Mouse (Mus musculus): Measurements from ENCODE around the gene Bet1l. TPM values are rescaled to one million over a fixed set of nuclear protein-coding genes. Genes with fewer than 3 reads are reported as not detected.

The Bet1l gene
- total and polyA plus RNA-seq, 3 experiments: 5.2 to 13.1 (median 8.4) TPM

DNA sequence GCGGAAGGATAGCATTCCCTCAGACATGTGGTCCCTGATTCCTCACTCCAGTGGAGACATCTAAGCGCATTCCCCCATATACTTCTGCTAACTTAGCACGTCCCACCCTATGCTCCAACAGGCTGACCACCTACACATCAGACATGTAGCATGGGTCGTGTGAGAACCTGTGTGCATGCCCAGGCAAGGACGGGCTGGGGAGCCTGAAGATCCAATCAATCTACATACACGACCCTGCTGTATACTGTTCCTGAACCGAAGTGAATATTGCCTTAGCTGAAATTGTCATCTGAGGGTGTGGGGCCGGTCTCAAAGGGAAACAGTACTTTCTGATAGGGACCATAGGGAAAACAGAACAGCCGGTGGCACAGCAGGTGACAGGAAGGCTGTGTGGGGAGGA, 2.2 kb downstream of the Bet1l start:
- no peaks in the 10 kb centered on the region for H3K27me3 ChIP-seq (ENCODE audit: insufficient read depth, low read length)
- peaks cover 70% of the 10 kb centered on the region for H3K4me1 ChIP-seq (ENCODE audit: insufficient read depth, low read depth, low read length)
- no peak for DNase-seq (ENCODE audit: low spot score)
- peaks cover 74% of the 10 kb centered on the region for H3K36me3 ChIP-seq (replicated peaks)
- TF ChIP-seq GATA1 (IDR thresholded peaks at IDR 0.05; ENCODE audit: borderline replicate concordance, low read length) (no peak), GATA2 (IDR thresholded peaks at IDR 0.05; ENCODE audit: borderline replicate concordance, low read depth, low read length) (no peak), CTCF (IDR thresholded peaks at IDR 0.05; ENCODE audit: low read depth, low read length) (no peak), TAL1 (conservative IDR thresholded peaks at IDR 0.05; ENCODE audit: low read depth, low read length) (no peak), POLR2AphosphoS5 (IDR thresholded peaks at IDR 0.05; ENCODE audit: insufficient replicate concordance, low read depth, low read length) (no peak)
- no peaks in the 10 kb centered on the region for H3K9me3 ChIP-seq (replicated peaks)
- ATAC-seq (ENCODE audit: extremely low read depth, insufficient number of reproducible peaks, low FRiP score, poor library complexity, severe bottlenecking): no peak
- peak overlapping the region; percentile 95 for H3K4me3 ChIP-seq (ENCODE audit: low read depth, low read length)

DNA sequence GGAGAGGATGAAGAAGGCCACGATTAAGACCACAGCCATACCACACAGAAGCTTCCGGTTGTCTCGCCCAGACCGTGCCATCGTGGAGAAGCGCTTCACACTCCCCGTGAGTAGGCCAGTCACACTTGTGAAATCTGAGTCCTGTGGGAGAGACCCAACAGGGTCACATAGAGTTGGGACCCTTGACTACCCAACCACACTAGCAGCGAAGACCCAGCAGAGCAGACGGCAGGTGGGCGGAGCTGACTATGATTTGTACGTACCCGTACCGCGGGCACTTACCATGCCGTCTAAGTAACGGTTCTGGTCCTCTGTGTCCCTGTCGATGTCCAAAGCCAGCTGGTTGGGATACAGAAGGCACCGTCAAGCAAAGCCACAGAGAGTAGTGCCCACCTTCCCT, 2.9 kb downstream of the Bet1l start:
- ATAC-seq (ENCODE audit: extremely low read depth, insufficient number of reproducible peaks, low FRiP score, poor library complexity, severe bottlenecking) (no peak), DNase-seq (ENCODE audit: low spot score) (no peak)
- Histone ChIP-seq H3K27me3 (ENCODE audit: insufficient read depth, low read length) (no peaks in the 10 kb centered on the region), H3K4me3 (ENCODE audit: low read depth, low read length) (peak overlapping the region; percentile 95; the same call in 1 of the 2 replicates), H3K9me3 (replicated peaks) (no peaks in the 10 kb centered on the region), H3K36me3 (replicated peaks) (peaks cover 69% of the 10 kb centered on the region), H3K4me1 (ENCODE audit: insufficient read depth, low read depth, low read length) (peaks cover 64% of the 10 kb centered on the region)
- TF ChIP-seq CTCF (IDR thresholded peaks at IDR 0.05; ENCODE audit: low read depth, low read length) (no peak), GATA2 (IDR thresholded peaks at IDR 0.05; ENCODE audit: borderline replicate concordance, low read depth, low read length) (no peak), GATA1 (IDR thresholded peaks at IDR 0.05; ENCODE audit: borderline replicate concordance, low read length) (no peak), POLR2AphosphoS5 (IDR thresholded peaks at IDR 0.05; ENCODE audit: insufficient replicate concordance, low read depth, low read length) (no peak), TAL1 (conservative IDR thresholded peaks at IDR 0.05; ENCODE audit: low read depth, low read length) (no peak)

DNA sequence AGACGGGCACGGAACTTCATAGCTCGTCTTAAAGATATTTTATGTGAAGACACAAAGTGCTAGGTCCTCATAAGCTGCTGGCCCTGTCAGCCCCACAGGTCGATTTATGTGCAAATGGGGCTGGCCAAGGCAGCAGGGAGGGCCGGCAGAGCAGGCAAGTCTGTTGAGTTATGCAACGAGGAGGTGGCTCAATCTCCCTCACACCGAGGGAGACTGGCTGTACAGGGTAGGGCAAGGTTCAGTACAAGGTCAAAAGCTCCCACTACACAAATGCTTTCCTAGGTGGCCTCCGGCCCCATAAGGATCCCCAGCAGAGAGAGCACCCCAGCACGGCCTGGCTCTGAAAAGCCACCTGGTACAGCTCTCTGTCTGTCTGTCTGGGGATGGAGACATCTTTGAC, 4.0 kb downstream of the Bet1l start:
- peaks cover 58% of the 10 kb centered on the region for H3K36me3 ChIP-seq (replicated peaks)
- peaks cover 5% of the 10 kb centered on the region; the same call in 1 of the 2 replicates for H3K27me3 ChIP-seq (ENCODE audit: insufficient read depth, low read length)
- no peak overlapping the region; the same call in 1 of the 2 replicates for H3K4me3 ChIP-seq (ENCODE audit: low read depth, low read length)
- peaks cover 53% of the 10 kb centered on the region for H3K4me1 ChIP-seq (ENCODE audit: insufficient read depth, low read depth, low read length)
- no peak for TF ChIP-seq GATA2 (IDR thresholded peaks at IDR 0.05; ENCODE audit: borderline replicate concordance, low read depth, low read length)
- TF ChIP-seq GATA1 (IDR thresholded peaks at IDR 0.05; ENCODE audit: borderline replicate concordance, low read length): no peak
- no peak for TF ChIP-seq CTCF (IDR thresholded peaks at IDR 0.05; ENCODE audit: low read depth, low read length)
- no peak for TF ChIP-seq TAL1 (conservative IDR thresholded peaks at IDR 0.05; ENCODE audit: low read depth, low read length)
- TF ChIP-seq POLR2AphosphoS5 (IDR thresholded peaks at IDR 0.05; ENCODE audit: insufficient replicate concordance, low read depth, low read length): no peak
- H3K9me3 ChIP-seq (replicated peaks): no peaks in the 10 kb centered on the region
- ATAC-seq (ENCODE audit: extremely low read depth, insufficient number of reproducible peaks, low FRiP score, poor library complexity, severe bottlenecking) (no peak), DNase-seq (ENCODE audit: low spot score) (no peak)

DNA sequence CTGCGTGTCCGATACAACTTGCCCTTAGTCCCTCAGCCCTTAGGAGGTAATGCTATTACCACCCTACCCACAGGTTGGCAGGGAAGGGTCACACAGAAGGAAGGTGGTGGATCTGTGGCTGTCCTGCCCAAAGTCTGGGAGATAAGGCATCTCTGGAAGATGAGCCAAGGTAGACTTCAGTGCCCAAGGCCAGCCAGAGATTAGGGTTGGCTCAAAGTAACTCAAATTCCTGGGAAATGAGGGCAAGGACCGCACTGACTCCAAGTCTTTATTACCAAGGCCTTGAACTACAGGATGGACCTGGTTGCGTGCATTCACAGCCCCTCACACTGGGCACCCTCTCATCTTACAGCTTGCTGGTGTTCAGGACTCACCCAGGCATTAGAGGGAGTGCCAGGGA, 5.5 kb downstream of the Bet1l start:
- no peaks in the 10 kb centered on the region for H3K9me3 ChIP-seq (replicated peaks)
- H3K36me3 ChIP-seq (replicated peaks): peaks cover 52% of the 10 kb centered on the region
- no peak for TF ChIP-seq POLR2AphosphoS5 (IDR thresholded peaks at IDR 0.05; ENCODE audit: insufficient replicate concordance, low read depth, low read length)
- no peak for TF ChIP-seq TAL1 (conservative IDR thresholded peaks at IDR 0.05; ENCODE audit: low read depth, low read length)
- TF ChIP-seq CTCF (IDR thresholded peaks at IDR 0.05; ENCODE audit: low read depth, low read length): no peak
- TF ChIP-seq GATA2 (IDR thresholded peaks at IDR 0.05; ENCODE audit: borderline replicate concordance, low read depth, low read length): no peak
- DNase-seq (ENCODE audit: low spot score) (no peak), ATAC-seq (ENCODE audit: extremely low read depth, insufficient number of reproducible peaks, low FRiP score, poor library complexity, severe bottlenecking) (no peak)
- peaks cover 16% of the 10 kb centered on the region for H3K27me3 ChIP-seq (ENCODE audit: insufficient read depth, low read length)
- no peak overlapping the region for H3K4me3 ChIP-seq (ENCODE audit: low read depth, low read length)
- H3K4me1 ChIP-seq (ENCODE audit: insufficient read depth, low read depth, low read length): peaks cover 43% of the 10 kb centered on the region

DNA sequence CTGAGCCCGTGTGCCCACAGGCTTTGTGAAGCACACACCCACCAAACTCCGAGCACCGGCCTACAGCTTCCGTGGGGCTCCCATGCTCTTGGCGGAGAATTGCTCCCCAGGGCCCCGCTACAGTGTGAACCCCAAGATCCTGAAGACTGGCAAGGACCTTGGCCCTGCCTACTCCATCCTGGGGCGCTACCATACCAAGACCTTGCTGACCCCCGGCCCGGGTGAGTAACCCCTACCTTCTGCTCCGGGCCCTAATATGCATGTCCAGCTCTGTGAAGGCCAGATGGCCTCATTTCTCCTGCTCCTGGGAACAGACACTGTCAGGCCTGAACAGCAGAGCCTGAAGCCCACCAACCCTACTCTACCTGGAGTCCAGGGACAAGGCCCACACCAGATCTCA, 8.8 kb downstream of the Bet1l start:
- TF ChIP-seq GATA1 (IDR thresholded peaks at IDR 0.05; ENCODE audit: borderline replicate concordance, low read length): no peak
- no peak for TF ChIP-seq CTCF (IDR thresholded peaks at IDR 0.05; ENCODE audit: low read depth, low read length)
- TF ChIP-seq GATA2 (IDR thresholded peaks at IDR 0.05; ENCODE audit: borderline replicate concordance, low read depth, low read length): no peak
- no peak for TF ChIP-seq TAL1 (conservative IDR thresholded peaks at IDR 0.05; ENCODE audit: low read depth, low read length)
- no peak for TF ChIP-seq POLR2AphosphoS5 (IDR thresholded peaks at IDR 0.05; ENCODE audit: insufficient replicate concordance, low read depth, low read length)
- peaks cover 35% of the 10 kb centered on the region for H3K36me3 ChIP-seq (replicated peaks)
- no peaks in the 10 kb centered on the region for H3K9me3 ChIP-seq (replicated peaks)
- H3K4me3 ChIP-seq (ENCODE audit: low read depth, low read length): no peak overlapping the region
- H3K27me3 ChIP-seq (ENCODE audit: insufficient read depth, low read length): peaks cover 37% of the 10 kb centered on the region
- ATAC-seq (ENCODE audit: extremely low read depth, insufficient number of reproducible peaks, low FRiP score, poor library complexity, severe bottlenecking) (no peak), DNase-seq (ENCODE audit: low spot score) (no peak)
- peaks cover 23% of the 10 kb centered on the region for H3K4me1 ChIP-seq (ENCODE audit: insufficient read depth, low read depth, low read length)

DNA sequence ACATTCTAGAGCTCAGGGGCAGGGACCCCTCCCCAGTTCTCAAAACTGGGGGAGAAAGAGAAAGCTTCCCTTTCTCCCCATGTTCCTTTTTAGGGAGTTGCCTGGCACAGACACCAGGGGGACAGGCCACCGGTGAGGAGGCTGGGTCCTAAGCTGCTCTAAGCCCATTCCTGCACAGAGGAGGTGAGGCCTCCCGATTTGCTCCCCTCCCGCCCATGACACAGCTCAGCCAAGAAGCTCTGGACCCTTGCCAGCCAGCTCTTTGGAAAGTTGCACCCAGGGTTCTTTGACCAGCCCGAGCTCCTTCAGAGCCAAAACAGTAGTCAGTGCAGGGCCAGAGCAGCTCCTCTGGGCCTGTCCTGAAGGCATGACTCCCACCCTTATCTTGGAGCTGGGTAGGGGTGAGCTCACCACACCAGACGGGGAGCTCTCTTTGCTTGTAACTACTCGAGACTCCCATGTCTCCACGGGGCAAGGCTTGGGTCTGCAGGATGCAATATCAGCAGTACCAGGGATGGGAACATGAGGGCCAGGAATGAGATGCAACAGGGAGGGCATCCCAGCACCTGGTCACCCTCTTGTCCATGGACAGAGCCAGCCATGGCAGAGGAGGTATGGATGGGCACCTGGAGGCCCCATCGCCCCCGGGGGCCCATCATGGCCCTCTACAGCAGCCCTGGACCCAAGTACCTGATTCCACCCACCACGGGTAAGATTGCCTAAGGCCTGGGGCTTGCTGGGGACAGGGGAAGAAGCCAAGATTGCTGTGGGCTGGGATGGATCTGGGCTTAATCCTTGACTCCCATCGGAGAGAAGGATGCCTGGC, 9.4 kb downstream of the Bet1l start, which contains the start of gene Odf3:
TSS of gene Odf3 (plus strand) at position 51 of the 826 bp plus-strand sequence.
- H3K4me3 ChIP-seq (ENCODE audit: low read depth, low read length): no peak within 1 kb of the TSS
- peaks cover 18% of the 10 kb centered on the region for H3K4me1 ChIP-seq (ENCODE audit: insufficient read depth, low read depth, low read length)
- no peak for DNase-seq (ENCODE audit: low spot score)
- no peaks in the 10 kb centered on the region for H3K9me3 ChIP-seq (replicated peaks)
- ATAC-seq (ENCODE audit: extremely low read depth, insufficient number of reproducible peaks, low FRiP score, poor library complexity, severe bottlenecking): no peak
- TF ChIP-seq CTCF (IDR thresholded peaks at IDR 0.05; ENCODE audit: low read depth, low read length) (no peak), GATA1 (IDR thresholded peaks at IDR 0.05; ENCODE audit: borderline replicate concordance, low read length) (no peak), TAL1 (conservative IDR thresholded peaks at IDR 0.05; ENCODE audit: low read depth, low read length) (no peak), GATA2 (IDR thresholded peaks at IDR 0.05; ENCODE audit: borderline replicate concordance, low read depth, low read length) (no peak), POLR2AphosphoS5 (IDR thresholded peaks at IDR 0.05; ENCODE audit: insufficient replicate concordance, low read depth, low read length) (no peak)
- peaks cover 37% of the 10 kb centered on the region for H3K27me3 ChIP-seq (ENCODE audit: insufficient read depth, low read length)
- peaks cover 29% of the 10 kb centered on the region for H3K36me3 ChIP-seq (replicated peaks)

Data from G1E (cell line).